In genomic region chr4:53253680-53254079, GRCm38 (mm10) we compare ENCODE assay signal across 14 mouse cellular contexts.
A peak's percentile ranks its signal among the peaks of the same experiment; 100 is the strongest.
DNase-seq lines count a peak whose midpoint lies in the region; ATAC-seq and TF ChIP-seq lines count a peak whose summit lies in the region.
"Had no signal": no experiment of that assay in that cellular context is flagged by ENCODE, and none has a peak within 500 bp of the region (broad histone marks: within the 10 kb centered on the region; RNA-seq: fewer than 3 reads in every experiment).

No protein-coding gene starts in this region.

- H3K4me1 ChIP-seq in cerebellum, adult 2 months (ENCODE audit: control insufficient read depth, insufficient read depth, low read length): peaks cover 4% of the 10 kb centered on the region; the same call in 1 of the 2 replicates
- no peaks in the 10 kb centered on the region for H3K4me1 ChIP-seq in hindbrain, embryonic 16.5 days (ENCODE audit: control insufficient read depth, insufficient read depth, low read depth, low read length)
- no peaks in the 10 kb centered on the region for H3K4me1 ChIP-seq in liver, embryonic 11.5 days (replicated peaks; ENCODE audit: control insufficient read depth, insufficient read depth, low read length)
- H3K4me1 ChIP-seq: liver, embryonic 15.5 days had no signal

- TF ChIP-seq CTCF in cerebellum, adult 2 months (IDR thresholded peaks at IDR 0.05; ENCODE audit: borderline replicate concordance, insufficient read depth, low read depth, low read length): no peak

- H3K27ac ChIP-seq in cerebellum, adult 2 months (ENCODE audit: insufficient read depth, low read length): no peak overlapping the region
- H3K27ac ChIP-seq in hindbrain, embryonic 16.5 days (ENCODE audit: low read depth, low read length): peak overlapping the region; percentile 51; the same call in 1 of the 2 replicates
- no peak overlapping the region for H3K27ac ChIP-seq in liver, embryonic 11.5 days (ENCODE audit: low read depth, low read length)
- H3K27ac ChIP-seq: heart, embryonic 13.5 days; kidney, postnatal 0 days; liver, embryonic 15.5 days had no signal

- no peak for TF ChIP-seq POLR2A in cerebellum, adult 2 months (IDR thresholded peaks at IDR 0.05; ENCODE audit: borderline replicate concordance, insufficient read depth, low read length)

- H3K9me3 ChIP-seq in hindbrain, embryonic 16.5 days (ENCODE audit: control insufficient read depth, low read length): 0 out of 2 replicates have a peak, but pooled peaks cover 2% of the 10 kb centered on the region
- no peaks in the 10 kb centered on the region for H3K9me3 ChIP-seq in liver, embryonic 11.5 days (ENCODE audit: control insufficient read depth, low read length)
- H3K9me3 ChIP-seq: heart, embryonic 13.5 days; liver, embryonic 15.5 days had no signal

- WGBS in cerebellum, adult 2 months: 24% methylated on average over 4 of the region's 4 CpGs
- 23% methylated on average over 4 of the region's 4 CpGs for WGBS in hindbrain, embryonic 16.5 days
- 78% methylated on average over 4 of the region's 4 CpGs for WGBS in liver, embryonic 11.5 days

- no peak overlapping the region for H3K4me3 ChIP-seq in cerebellum, adult 2 months (replicated peaks; ENCODE audit: insufficient read depth, low read depth, low read length)
- no peak overlapping the region for H3K4me3 ChIP-seq in hindbrain, embryonic 16.5 days (ENCODE audit: low read length)
- H3K4me3 ChIP-seq in liver, embryonic 11.5 days (ENCODE audit: low read depth, low read length): no peak overlapping the region
- H3K4me3 ChIP-seq: erythroblast, embryonic 14.5 days; heart, embryonic 13.5 days; liver, embryonic 15.5 days had no signal

- H3K36me3 ChIP-seq in hindbrain, embryonic 16.5 days (ENCODE audit: control insufficient read depth, insufficient read depth, low read length): no peaks in the 10 kb centered on the region
- no peaks in the 10 kb centered on the region for H3K36me3 ChIP-seq in liver, embryonic 11.5 days (ENCODE audit: control insufficient read depth, insufficient read depth, low read length)
- H3K36me3 ChIP-seq: heart, embryonic 13.5 days; liver, embryonic 15.5 days had no signal

- no peak overlapping the region for H3K9ac ChIP-seq in hindbrain, embryonic 16.5 days (ENCODE audit: low read depth, low read length)
- H3K9ac ChIP-seq in liver, embryonic 11.5 days (ENCODE audit: low read depth, low read length): no peak overlapping the region
- H3K9ac ChIP-seq: heart, embryonic 13.5 days; liver, embryonic 15.5 days had no signal

- no peak overlapping the region for H3K4me2 ChIP-seq in hindbrain, embryonic 16.5 days (ENCODE audit: low read length)
- no peak overlapping the region for H3K4me2 ChIP-seq in liver, embryonic 11.5 days
- H3K4me2 ChIP-seq: heart, embryonic 13.5 days; liver, embryonic 15.5 days had no signal

- H3K27me3 ChIP-seq in cerebellum, adult 2 months (ENCODE audit: control insufficient read depth, insufficient read depth, low read length): no peaks in the 10 kb centered on the region
- H3K27me3 ChIP-seq in hindbrain, embryonic 16.5 days (replicated peaks; ENCODE audit: control insufficient read depth, insufficient read depth, low read length): no peaks in the 10 kb centered on the region
- H3K27me3 ChIP-seq in liver, embryonic 11.5 days (replicated peaks; ENCODE audit: control insufficient read depth, insufficient read depth, low read length): no peaks in the 10 kb centered on the region
- H3K27me3 ChIP-seq: heart, embryonic 13.5 days; liver, embryonic 15.5 days had no signal

- intact Hi-C loops in heart, postnatal 10 days (cut with DNase I): no loop called here
- intact Hi-C loops in heart, postnatal 14 days (cut with DNase I): no loop called here

- peak; percentile 24 to 53 for DNase-seq in heart, postnatal 10 days
- DNase-seq in heart, postnatal 14 days: no peak
- peak; percentile 12 for DNase-seq in ES-CJ7 (ENCODE audit: low read depth, low spot score)
- DNase-seq in cerebellum, adult 2 months: peak; percentile 22 to 57
- no peak for DNase-seq in liver, embryonic 11.5 days (ENCODE audit: low spot score)
- DNase-seq in urinary bladder, adult 18-20 months (ENCODE audit: low spot score in 2 of 2): no peak
- no peak for DNase-seq in gastrocnemius, postnatal 4 days (ENCODE audit: low spot score in 2 of 2)
- DNase-seq: thymus, postnatal 14 days had no signal

- peak; percentile 96 for ATAC-seq in hindbrain, embryonic 16.5 days
- ATAC-seq in liver, embryonic 11.5 days (replicated peaks; ENCODE audit: low FRiP score): no peak
- ATAC-seq: CD4-positive, CD25-positive, alpha-beta regulatory T cell, adult 4 months had no signal

Comparison
In these comparisons a context has a peak if more than half of its experiments do, and no peak if none do; other contexts are left out.
1. DNase-seq: peak in heart, postnatal 10 days (2 of 2), ES-CJ7 (single experiment) and cerebellum, adult 2 months (2 of 2); none in heart, postnatal 14 days (0 of 2), liver, embryonic 11.5 days (single experiment), urinary bladder, adult 18-20 months (0 of 2) and gastrocnemius, postnatal 4 days (0 of 2).